Mouse (Mus musculus) megakaryocyte, embryonic 14.5 days (primary cell): ENCODE measurements around the gene Eif2s1.

Experiments used
- FLI1 ChIP-seq: IDR thresholded peaks from 2 replicates; pipeline ENCODE4 v1.6.1; 2012; ENCODE audit warnings: low read length, inconsistent platforms, mixed read lengths
- GATA1 ChIP-seq: IDR thresholded peaks from 3 replicates; pipeline ENCODE4 v1.6.1; 2012; ENCODE audit warnings: mixed read lengths, low read length, inconsistent platforms, borderline replicate concordance

- TF ChIP-seq GATA1 (no peak), FLI1 (no peak)
These were observed 29.5 kb downstream of the Eif2s1 start for GRCm38 (mm10) chr12:78891149-78891548.
